Mouse (Mus musculus) heart, postnatal 36 days (tissue): ENCODE results near the gene Usp15. TPM values are rescaled to one million over a fixed set of nuclear protein-coding genes. Genes with fewer than 3 reads are reported as not detected.

Source experiments
- DNase-seq, 2 experiments: peaks; one replicate each; pipeline ENCODE4 v3.0.0; 2021 to 2022
- intact Hi-C: fragments of 180-260 bp; cut with DNase I; formaldehyde crosslinking; loops from one replicate; pipeline ENCODE4 v1.15.1; 2025
- total RNA-seq, 2 experiments: library from RNA; stranded (reverse); gene quantifications; 2 replicates each; pipeline ENCODE4 v1.2.3; 2021

Gene Usp15
- total RNA-seq, 2 experiments from 2014 or later, result 89.0 to 105 TPM

DNA sequence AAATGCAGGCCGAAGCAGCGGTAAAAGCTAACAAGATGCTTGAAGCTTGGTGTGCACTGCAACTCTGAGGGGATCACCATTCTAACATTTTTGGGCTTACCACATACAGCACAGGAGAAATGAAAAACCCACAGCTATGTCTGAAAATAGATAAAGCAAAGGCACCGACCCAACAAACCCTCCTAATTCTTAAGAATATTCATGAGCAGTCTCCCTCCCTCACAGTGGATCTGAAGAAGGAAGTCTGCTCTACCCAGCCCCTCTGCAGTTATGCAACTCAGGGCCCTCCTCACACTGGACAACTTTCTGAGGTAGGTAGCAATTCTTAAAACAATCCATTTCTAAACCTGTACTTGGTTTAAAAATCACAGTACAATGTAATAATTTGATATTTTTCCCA, 14.4 kb downstream of the Usp15 start:
- no peak for DNase-seq
- intact Hi-C loops, result no loop called here

DNA sequence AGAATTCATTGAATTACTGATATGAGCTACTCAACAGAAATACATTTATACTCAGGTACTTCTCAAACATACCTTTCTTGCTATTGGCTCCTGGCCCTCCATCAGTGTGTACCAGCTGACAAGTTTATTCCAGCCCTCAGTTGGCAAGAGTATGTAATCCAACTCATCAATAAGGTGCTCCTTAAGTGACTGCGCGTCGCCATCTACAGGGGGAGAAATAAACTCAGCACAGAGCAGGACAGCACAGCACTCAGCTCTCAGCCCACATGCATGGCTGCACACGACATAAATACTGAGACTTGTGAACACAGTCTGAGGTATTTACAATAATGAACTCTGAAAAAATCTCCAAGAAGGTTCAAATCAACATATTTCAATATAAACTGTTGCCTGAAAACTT, 21.0 kb downstream of the Usp15 start:
- no peak for DNase-seq
- intact Hi-C loops, result no loop called here

DNA sequence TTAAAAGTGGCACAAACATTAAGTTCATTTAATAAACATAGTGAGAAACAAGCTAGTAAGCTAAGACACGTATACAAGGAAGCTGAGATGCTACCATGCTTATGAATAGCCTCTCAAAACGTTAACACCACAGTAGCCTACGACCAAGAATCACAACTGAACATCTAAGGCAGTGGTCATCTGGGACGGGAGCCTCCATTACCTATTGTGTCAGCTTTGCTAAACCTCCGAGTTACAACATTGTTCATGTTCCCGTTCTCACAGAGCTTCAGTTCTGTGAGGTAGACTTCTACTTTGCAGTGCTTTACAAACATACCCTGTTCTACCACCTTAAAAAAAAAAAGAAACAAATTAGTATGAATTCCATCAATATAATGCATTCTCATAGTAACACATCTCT, 25.9 kb downstream of the Usp15 start:
- DNase-seq, result no peak
- intact Hi-C loops, result no loop called here

DNA sequence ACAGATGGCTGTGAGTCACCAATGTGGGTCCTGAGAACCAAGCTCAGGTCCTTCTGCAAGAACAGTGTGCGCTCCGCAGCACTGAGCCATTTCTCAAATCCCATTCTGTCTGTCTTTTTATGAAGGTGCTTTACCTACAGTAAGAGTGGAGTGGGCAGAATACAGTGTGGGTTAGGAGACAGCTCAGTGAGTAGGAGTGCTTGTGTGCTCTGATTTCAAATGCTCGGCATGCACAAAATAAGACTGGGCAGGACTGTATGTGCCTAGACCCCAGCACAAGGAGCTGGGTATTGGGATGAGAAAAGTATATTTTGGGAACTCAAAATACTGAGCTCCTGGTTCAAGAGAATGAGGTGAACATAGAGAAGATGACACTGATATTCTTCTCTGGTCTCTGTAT, 31.3 kb downstream of the Usp15 start:
- intact Hi-C loops, result no loop called here
- DNase-seq, result no peak

DNA sequence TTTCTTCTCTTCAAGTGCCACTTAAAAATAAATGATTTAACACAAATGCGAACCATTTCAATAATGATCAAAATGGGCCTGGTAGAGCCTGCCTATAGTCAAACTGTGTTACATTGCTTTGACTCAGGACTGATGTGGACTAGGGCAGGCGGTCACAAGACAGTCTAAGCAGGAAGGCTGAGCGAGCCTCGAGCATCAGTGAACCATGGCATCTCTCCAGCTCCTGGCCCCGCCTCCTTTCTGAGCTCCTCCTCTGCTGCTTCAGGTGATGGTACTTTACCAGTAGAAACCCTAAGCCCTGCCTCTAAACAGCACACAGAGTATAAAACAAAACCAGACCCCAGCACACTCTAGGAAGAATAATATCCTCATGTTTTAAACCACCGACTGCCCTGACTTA, 36.3 kb downstream of the Usp15 start:
- no peak for DNase-seq
- intact Hi-C loops, result no loop called here

GRCm38 (mm10) chr10:123159316-123159715, 37.5 kb downstream of the Usp15 start:
- intact Hi-C loops, result no loop called here
- no peak for DNase-seq

GRCm38 (mm10) chr10:123156392-123156791, 40.4 kb downstream of the Usp15 start:
- intact Hi-C loops, result no loop called here
- no peak for DNase-seq

DNA sequence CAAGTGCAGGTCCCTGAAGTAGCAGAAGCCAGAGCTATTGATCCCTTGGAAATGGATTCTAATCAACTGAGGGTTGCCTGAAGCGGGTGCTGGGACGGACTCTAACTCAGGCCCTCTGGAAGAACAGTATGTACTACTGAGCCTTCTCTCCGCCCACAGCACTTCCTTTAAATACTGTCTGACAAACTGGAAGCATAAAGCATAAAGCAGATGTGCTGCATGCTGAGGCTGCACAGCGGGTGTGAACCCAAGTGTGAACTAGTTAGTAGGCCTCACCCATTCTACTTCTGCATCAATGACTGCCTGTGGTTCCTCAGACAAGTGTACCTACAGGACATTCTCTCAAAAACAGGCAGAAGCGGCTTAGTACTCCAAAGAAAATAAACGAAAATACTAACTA, 41.0 kb downstream of the Usp15 start:
- intact Hi-C loops, result no loop called here
- DNase-seq, result no peak

- intact Hi-C loops, result no loop called here
- DNase-seq, result no peak
These were observed 43.5 kb downstream of the Usp15 start for GRCm38 (mm10) chr10:123153321-123153720.

- no peak for DNase-seq
- intact Hi-C loops, result no loop called here
These were observed 48.6 kb downstream of the Usp15 start for GRCm38 (mm10) chr10:123148025-123148814.

GRCm38 (mm10) chr10:123147180-123147579, 49.6 kb downstream of the Usp15 start:
- peak; percentile 16 to 29 for DNase-seq
- intact Hi-C loops, result no loop called here

GRCm38 (mm10) chr10:123146349-123146748, 50.4 kb downstream of the Usp15 start:
- intact Hi-C loops, result no loop called here
- no peak for DNase-seq

- DNase-seq, result no peak
- intact Hi-C loops, result no loop called here
These were observed 52.5 kb downstream of the Usp15 start for GRCm38 (mm10) chr10:123144256-123144655.

DNA sequence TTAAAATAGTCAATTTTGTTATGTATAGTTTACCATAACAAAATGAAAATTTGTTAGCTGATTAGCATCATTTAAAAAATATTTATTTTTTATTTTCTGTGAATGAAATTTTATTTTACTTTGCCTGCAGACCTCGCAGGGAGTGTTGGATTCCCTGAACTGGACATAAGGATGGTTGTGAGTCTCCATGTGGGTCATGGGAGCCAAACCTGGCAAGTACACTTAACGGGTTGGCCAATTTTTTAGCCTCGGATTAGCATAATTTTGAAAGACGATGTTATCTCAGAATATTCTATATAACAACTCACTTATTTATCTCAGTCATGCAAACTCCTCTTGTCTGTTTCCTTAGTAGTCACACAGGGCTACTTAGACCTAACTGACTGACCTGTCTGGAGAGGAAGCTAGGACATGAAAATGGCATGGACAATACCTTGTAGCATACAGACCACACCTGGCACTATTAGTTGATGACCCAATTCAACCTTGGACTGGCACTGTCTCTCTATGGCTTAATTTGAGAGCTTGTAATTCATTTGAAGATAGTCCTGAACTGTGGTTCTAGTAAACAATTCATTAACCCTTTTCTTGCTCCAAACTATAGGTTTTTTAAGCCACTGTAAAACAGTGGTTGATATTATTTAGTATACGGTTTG, 54.3 kb downstream of the Usp15 start:
- no peak for DNase-seq
- intact Hi-C loops, result no loop called here

DNA sequence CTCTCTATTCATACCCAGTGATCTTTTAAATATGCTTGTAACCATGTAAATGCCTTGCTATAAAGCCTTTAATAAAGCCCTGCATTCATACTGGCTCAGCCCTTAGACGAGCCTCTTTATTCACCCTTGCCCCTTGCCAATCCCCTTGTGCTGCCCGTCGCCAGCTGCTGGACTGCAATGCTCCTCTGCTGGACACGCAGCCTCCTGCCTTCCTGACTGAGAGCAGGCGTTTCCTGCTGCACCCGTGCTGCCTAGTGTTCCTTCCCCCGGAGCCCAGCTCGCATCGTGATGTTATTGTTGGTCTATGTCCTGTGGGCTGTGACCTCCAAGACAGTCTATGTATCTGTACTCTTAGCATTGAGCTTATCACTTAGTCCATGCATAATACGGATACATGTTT, 61.0 kb downstream of the Usp15 start:
- intact Hi-C loops, result no loop called here
- DNase-seq, result peak in 1 of 2 experiments; percentile 14

DNA sequence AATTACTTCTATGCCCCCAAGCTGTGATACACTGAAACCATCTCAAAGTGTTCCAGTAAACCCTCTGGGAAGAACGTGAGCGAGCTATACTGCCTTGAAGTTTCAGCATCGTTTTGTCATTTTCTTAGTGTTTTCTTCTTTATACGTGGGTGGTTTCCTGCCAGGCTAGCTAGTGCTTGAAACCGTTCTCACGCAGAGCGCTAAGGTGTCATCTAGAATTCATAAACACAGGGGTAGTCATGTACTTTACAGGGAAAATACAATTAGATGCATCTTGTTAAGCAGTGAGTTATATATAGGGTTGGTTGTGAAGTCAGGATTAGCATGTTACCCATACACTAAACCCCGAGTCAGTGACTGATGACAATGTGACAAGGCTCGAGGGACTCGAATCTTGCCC, 65.3 kb downstream of the Usp15 start:
- intact Hi-C loops, result no loop called here
- DNase-seq, result no peak

- no peak for DNase-seq
- intact Hi-C loops, result loop anchor here (1.0 kb wide), 1 partner anchor 317 kb away; no protein-coding TSS in a partner anchor
These were observed 76.0 kb downstream of the Usp15 start for GRCm38 (mm10) chr10:123120666-123121392.

GRCm38 (mm10) chr10:123116861-123117260, 79.9 kb downstream of the Usp15 start:
- intact Hi-C loops, result no loop called here
- no peak for DNase-seq

DNA sequence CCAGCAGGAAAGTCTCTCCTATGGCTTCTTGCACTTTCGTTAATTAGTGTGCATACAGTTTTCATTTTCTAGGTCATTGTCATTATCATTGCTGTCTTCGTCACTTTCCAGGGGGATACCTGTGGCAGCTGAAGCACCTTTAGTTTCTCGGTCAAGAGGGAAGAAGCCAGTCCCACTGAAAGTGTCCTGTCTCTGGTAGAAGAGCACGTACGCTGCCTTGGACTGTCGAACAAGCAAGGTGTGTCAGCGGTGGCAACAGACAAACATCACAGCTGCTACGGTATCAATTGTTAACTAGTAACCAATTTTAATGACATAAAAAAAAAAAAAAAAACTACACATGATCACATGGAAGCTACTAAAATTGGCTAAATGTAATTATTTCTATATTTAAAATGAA, 83.3 kb downstream of the Usp15 start:
- DNase-seq, result no peak
- intact Hi-C loops, result no loop called here

GRCm38 (mm10) chr10:123112787-123113168, 84.0 kb downstream of the Usp15 start:
- no peak for DNase-seq
- intact Hi-C loops, result no loop called here

- DNase-seq, result no peak
- intact Hi-C loops, result no loop called here
These were observed 84.6 kb downstream of the Usp15 start for GRCm38 (mm10) chr10:123112056-123112786.
